Mouse (Mus musculus): ENCODE results near the gene Nbl1.

Nbl1 gene

DNA sequence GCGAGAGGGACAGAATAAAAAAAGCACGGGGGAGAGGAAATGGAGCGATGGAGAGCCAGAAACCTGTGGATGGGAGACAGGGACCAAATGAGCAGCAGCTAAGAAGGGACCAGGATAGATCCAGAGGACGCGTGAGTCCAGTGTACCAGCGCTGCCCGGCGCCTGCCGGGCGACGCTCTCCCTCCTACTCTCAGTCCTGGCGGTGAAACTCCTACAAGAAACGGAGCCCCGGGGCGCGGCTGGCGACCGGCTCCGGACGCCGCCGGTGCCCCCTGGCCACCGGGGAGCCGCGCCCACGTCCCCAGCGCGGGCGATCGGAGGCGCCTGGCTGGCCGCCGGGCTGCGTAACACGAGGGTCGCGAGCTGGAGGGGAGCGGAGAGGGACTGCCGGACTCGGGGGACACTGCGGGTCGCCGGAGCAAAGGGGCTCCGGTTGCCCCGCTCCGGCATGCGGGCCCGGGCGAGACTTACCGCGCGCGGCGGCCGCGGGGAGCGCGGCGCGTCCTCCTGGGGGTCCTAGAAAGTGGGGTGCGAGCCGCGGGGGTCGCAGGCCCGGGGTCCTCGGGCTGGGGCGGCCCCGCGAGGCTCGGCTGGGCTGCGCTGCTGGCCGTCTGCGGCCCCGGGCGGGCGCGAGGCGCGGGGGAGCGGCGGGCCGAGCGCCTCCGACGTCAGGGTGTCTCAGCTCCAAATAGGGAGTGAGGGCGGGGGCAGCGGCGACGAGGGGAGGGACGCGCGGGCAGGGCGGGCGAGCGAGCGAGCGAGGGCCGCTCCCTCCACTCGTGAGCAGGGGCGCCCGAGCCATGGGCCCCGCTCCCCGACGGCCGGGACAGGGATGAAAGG lies at the start of gene Nbl1:
Nbl1 (minus strand) TSS at position 638 of the 840 bp plus-strand sequence.
- peak in 1 of 2 experiments; percentile 54 for DNase-seq

DNA sequence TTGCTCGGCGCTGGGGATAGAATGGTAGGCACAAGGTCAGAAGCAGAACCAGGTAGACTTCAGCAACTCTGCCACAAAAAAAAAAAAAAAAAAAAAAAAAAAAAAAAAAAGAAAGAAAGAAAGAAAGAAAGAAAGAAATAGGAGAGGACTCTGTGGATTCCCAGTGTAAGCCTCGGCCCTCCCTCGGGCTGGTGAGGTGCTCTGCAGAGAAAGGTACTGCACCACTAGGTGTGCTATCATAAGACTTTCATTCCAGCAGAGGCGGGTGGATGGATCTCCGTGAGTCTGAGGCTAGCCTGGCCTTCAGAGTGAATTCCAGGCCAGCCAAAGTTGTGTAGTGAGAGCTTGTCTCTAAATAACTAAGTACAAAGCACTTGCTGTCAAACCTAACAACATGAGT lies 49.0 kb upstream of the Nbl1 start:
- DNase-seq: no peak

DNA sequence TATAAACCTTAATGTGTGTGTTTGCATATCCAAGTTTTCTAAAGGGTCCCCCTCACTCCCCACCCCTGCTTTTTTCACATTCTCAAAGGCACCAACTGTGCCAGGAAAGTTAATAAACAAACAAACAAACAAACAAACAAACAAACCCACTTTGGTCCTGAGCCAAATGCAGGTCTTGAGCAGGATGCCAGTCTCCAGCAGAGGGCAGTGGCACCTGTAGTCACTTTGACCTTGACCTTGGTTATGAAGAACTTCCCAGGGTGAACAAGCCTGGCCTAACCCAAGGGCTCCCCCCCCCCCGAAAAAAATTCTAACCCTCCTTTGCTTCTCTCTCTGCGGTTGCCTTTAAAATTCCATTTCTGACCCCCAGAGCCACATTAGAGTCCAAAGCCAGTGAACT lies 47.5 kb upstream of the Nbl1 start:
- DNase-seq: no peak

DNA sequence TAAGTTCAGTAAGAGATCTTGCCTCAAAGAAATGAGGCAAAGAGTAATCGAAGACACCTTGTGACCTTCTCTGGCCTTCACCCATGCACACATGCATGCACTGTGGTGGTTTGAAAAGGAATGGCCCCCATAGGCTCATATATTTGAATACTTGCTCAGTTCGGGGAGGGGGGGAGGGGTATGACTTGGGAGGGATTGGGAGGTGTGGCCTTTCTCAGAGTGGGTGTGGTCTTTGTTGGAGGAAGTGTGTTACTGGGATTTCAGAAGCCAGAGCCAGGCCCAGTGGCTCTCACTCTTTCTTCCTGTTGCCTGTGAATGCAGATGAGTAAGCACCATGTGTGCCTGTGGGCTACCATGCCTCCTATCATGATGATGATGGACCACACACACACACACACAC lies 43.2 kb upstream of the Nbl1 start:
- DNase-seq: no peak

DNA sequence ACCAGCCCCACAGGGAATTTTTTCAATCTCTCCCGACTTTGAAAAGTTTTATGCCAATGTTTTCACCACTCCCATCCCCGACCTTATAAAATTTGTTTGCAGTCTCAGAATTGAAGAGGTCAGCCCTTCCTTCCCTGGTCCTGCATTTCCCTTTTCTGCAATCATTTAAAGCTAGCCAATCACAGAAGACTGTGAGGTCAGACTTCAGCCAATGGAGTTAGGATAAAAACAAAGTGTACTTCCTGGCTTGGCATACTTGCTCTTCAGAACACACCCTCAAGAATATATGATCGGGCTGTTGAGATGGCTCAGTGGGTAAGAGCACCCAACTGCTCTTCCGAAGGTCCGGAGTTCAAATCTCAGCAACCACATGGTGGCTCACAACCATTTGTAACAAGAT lies 40.3 kb upstream of the Nbl1 start:
- no peak for DNase-seq

DNA sequence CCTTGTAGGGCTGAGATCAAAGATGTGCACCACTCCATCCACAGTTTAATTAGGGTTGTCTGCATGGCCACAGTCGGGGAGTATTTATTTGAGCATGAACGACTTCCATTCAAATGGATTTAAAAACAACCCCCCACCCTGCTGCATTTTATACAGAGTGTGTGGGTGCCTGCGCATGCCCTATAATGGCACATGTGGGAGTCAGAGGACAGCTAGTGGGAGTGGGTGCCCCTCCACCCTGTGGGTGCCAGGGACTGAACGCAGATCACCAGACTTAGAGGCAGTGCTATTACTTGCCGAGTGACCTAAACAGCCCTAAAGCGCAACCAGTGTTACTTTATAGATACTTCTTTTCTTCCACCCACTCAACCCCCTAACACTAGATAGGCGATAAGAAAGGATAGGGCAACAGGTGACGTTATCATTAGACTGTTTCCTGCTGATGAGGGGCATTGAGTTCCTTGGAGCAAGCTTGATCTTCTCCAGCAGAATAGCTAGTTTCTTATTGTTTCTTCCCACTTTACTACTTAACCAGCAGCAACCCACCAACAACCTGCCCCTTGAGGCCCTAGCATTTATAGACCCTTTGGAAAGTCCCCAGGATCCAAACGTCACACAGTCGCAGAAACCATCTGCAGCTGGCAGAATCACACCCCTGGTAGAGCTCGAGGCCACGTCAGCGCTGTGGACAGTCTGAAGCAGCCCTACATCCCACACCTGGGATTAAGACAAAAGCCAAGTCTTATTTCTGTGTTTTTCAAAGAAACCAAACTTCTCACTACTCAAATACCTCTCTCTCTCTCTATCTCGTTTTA lies 39.3 kb upstream of the Nbl1 start:
- DNase-seq: peak in 1 of 2 experiments; percentile 23

DNA sequence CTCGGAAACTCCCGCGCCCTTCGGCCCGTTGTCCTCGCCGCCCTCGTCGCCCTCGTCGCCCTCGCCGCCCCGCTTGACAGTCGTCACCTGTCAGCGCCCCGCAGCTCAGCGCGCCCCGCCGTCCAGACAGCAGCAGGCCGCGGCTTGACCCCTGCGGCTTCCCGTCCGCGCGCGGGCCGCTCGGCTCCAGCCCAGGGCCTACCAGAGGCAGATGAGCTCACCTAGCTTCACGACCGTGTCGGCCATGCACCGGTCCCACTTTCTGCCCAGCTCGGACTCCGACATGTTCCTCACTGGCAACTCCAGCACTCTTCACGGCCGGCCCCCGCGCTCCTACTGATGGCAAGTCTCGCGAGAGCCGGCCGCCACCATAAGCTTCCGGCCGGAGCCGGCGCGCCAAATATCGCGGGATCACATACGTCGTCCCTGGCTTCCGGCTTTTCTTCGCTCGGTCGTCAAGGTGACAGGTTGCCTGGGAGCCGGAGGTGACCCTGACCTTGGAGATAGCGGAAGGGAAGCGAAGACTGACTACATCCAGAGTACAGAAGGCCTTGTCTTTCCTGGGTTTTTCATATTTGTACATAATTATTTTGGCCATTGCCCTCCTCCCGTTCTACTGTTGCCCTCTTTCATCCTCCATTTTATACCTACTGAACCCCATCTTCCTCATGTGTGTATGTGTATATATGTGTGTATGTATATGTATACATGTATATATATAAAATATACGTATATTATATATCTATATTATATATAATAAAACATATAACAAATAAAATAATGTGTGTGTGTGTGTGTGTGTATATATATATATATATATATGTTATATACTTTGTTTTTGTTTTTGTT lies 38.1 kb upstream of the Nbl1 start, which contains the start of gene Minos1:
Minos1 (minus strand) TSS at position 413 of the 849 bp plus-strand sequence.
- DNase-seq: peak; percentile 98 to 99

DNA sequence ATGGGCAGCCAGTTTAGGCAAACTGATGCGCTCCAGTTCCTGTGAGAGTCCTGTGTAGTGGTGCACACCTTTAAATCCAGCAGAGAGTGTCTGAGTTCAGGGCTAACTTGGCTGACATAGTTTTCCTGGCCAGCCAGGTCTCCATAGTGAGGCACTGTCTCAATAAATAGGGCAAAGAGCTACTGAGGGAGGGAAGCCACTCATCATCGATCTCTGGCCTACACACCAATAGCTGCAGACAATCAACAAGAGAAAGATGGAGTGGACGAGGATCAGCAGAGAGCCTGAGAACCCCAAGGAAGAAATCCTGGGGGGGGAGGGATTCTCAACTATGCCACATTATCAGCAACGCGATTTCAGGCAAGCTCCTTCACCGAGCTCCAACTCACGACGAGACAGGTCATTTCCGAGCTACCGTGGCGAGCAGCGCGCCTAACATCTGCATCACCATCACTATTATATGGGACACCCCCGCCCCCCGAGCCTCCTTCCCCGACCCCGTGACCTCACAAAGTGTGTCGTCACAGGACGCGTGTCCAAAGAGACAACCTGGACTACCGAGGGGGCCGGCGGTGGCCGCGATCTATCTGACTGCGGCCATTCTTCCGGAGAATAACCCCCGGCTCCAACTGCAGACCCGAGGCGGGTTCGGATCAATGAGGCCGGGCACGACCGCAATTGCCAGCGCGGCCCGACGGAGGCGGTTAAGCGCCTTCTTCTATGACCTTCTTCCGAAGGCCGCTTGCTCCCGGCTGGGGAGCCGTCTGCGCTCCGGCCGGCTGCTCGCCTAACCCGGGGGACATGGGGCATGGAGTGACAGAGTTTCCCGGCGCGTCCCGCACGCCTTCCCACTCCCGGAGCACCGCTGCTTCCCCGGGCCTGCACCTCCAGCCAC lies 37.3 kb upstream of the Nbl1 start:
- peak; percentile 62 to 70 for DNase-seq

DNA sequence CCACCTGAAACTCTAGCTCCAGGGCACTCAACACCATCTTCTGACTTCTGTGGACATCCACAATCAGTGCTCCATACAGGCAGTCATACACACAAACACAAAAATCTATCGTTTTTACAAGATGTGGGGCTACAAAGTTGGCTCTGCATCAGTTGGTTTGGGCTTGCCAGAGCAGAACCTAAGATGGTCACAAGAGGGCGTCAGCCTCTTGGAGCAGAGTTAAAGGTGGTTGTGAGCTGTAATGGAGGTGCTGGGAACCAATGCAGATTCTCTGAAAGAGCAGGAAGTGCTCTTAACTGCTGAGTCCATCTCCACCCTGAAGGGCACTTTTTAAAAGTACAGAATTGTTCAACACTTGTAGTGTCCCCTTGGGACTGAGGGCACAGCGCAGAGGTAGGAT lies 33.7 kb upstream of the Nbl1 start:
- DNase-seq: no peak

DNA sequence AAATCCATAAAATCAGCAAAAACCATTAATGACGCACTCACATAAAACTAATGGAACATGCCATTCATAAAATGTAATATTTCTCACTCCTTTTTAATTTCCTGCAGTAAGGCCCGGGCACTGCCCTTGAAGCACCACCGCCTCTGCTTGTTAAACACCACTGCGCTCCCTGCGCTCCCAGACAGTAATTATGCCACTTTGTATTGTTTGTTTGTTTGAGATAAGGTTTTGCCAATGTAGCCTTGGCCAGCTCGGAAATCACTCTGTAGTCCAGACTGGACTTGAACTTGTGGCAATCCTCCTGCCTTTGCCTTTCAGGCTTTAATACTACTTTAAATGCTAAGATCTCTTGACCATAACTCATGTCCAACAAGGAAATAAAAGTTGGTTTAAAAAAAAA lies 32.1 kb upstream of the Nbl1 start:
- DNase-seq: no peak

DNA sequence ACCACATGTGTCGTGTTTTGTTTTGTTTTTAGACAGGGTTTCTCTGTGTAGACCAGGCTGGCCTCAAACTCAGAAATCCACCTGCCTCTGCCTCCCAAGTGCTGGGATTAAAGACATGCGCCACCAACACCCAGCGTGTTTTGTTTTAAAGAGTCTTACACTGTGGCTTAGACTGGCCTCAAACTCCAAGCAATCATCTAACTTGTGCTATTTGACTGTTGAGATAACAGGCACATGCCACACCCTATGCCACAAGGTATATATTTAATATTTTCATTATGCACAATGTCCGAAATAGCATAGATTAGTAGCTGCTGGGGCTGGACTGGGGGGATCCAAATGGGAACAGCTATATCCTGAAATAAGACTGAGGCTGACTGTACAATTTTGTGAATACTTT lies 29.8 kb upstream of the Nbl1 start:
- DNase-seq: no peak

DNA sequence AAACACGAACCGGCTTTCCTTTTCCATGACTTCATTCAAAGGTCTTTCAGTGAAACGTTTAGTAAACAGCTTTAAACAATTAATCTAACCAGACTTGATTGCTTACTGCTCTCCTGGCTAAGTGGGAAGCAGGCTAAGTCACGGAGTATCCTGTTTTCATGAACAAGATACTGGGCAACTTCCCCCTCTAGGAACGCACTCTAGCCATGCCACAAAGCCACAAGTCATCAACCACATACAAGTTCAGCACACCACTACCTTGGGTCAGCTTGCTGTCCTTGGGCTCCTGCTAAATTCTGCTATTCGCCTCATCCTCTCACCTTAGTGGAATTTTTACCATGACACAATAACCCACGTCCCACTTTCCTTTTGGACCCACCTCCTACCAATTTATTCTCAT lies 28.2 kb upstream of the Nbl1 start:
- DNase-seq: no peak

DNA sequence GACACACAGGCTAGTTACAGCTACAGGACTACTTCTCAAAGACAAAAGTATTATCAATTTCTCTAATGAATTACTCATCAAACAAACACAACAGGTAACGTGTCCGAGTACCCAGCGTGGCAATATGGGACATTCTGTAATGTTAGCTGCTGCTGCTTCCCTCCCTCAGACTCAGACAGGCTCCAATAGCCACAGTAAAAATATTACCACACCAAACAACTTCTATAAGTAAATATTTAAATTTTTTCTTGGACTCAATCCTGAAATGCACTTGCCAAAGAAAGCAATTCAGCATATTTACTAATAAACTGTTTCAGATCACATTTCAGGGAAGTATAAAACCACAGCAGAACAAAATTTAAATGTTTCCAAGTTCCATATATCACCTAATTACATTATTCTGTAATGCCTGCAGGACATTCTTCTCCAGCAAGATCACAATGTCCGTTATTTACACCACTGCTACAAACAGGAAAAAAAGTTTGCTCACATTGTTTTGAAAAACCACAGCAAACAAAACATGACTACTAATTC lies 27.6 kb upstream of the Nbl1 start:
- DNase-seq: no peak

DNA sequence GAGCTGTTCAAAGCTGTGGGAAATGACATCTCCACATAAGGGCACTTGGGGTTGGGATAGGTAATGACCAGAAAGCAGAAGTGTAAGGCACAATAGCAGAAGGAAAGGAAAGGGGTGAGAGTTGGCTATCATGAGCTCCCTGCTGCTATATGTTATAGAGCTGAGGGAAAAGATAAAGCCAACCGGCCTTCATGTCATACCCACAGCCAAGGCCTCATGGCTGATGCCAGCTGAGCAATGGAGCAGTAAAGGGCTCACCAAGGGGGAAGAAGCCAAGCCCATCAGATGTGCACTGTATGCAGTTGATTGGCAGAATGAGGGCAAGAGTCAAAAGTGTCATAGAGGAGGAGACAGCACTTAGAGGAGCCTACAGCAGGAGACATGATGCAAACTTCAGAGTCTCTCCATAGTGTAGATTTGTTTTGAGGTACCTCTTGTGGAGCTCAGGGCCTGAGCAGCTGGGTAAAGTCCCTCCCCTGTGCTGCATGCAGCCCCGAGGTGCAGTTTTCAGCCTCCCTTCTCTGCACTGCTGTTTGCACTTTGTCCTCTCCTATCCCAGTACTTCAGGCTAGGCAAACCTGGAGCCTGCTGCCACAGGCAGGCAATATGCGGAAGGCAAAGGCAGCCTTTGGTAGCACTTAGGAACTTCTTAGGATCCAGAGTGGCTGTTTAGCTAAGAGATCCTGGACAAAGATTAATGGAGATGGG lies 23.7 kb upstream of the Nbl1 start:
- peak; percentile 55 to 66 for DNase-seq

DNA sequence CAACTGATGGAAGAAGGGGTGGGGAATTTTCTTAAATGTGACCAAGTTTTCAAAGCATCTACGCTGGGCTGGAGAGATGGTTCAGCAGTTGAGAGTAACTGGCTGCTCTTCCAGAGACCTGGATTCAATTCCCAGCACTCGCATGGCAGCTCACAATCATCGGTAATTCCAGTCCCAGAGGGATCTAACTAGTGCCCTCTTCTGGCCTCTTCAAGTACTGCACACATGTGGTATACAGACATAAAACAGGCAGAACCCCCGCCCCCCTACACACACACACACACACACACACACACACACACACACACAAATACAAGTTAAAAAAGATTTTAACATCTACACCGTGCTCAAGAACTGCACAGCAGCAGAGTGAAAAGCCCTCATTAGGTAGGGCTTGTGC lies 22.9 kb upstream of the Nbl1 start:
- DNase-seq: peak in 1 of 2 experiments; percentile 56

DNA sequence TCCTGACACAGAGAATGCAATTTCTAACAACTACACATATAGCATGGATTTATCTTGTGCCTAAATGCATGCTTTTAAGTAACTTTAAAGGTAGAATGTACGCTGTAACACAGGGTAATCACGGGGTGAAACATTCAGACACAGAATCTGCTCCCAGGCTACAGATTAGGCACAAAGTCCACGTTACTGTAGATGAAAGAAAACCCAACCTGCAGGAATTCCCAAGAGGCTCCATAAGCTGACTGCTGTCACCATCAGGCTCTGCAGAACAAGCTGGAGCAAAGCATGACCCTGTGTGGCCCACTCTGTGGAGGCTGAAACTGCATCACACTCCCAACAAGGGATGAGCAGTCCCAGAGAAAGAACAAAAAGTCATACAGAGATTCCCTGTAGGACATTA lies 19.7 kb upstream of the Nbl1 start:
- DNase-seq: no peak

DNA sequence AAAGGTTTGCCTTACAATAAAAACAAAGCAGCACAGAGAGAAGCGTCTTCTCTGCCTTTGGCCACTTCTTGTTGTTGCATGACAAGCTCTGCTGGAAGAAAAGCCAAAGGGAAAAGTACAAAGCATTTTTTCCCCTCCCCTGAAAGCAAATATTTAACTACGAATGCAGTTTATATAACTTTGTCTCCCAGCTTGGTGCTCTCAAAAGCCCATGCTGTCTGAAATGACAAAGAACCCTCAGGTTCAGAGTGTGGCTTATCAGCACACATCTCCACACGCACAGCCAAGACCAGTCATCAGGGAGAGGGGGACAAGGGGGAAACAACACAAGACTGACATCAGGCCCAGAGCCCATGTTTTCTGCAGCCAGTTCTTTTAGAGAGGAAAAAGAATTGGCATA lies 18.6 kb upstream of the Nbl1 start:
- no peak for DNase-seq

DNA sequence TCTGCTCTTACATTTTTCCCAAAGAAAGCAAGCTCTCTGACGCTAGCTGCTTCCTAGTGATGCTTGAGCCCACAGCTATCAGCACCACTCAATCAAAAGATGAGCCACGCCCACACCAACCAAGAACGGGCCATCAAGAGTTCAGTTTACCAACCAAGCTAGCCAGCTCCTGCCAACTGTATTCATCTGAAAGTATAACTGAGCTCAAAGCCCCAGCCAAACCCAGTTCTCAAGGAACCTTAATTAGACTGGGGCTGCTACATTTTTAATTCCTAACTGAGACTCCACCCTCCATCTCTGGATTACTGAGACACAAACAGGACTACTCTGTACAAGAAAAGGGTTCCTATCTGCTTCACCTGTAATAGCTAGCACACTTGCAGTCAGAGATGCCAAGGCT lies 18.1 kb upstream of the Nbl1 start:
- no peak for DNase-seq

DNA sequence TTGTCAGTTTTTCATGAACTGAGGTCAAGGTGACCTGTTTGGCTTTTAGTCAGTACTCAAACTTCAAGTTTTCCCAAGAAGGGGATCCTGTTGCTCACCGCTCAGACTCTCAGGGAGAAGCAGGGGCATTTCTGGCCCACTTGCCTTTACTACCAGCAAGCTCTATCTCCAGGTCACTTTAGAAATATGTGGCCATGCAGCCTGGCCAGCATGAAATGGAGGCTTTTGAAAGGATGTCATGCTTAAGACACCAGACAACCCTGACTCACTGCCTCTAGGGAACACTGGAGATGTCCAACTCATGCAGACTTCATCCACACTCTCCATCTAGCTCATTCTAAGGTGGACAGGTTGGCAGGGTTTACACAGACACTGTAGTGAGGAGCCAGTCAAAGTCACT lies 12.7 kb upstream of the Nbl1 start:
- DNase-seq: no peak

DNA sequence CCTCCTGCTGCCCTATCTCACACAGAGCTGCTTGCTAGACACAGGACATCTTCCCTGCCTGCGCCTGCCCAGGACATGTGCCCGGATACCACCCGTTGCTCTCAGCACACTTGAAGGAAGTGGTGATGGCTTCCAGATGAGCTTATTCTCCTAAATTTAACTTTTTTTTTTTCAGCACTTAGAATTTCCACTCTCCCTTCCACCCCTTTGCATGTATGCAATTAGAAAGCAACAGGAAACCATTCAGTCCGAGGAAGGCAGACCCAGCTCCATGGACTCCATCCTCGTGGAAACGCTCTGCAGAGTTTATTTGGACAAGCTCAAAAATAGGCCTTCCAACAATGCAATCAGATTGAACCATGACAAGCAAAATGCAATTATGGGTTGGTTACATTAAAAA lies 8.8 kb upstream of the Nbl1 start:
- no peak for DNase-seq

DNA sequence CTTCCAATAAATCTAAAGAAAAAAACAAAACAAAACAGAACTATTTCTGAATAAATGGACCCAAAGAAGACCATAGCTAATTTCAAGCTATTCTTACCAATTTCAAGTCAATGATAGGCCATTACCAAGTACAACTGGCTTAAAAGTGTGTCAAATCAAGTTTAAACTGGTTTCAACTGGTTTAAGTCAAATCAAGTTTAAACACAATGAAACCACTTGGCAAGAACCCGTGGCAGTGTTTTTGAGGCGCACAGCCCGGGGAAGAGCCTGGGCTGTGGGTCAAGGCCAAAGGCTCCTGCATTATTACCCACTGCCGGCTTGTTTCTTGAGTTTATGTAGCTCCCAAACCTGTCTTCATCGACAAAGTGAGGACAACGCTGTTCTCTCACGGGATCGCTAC lies 7.5 kb upstream of the Nbl1 start:
- DNase-seq: no peak
